Mouse (Mus musculus): ENCODE results near the gene Gse1.
A peak's percentile ranks its signal among the peaks of the same experiment; 100 is the strongest.

Gse1 gene

GRCm38 (mm10) chr8:120498349-120498831 is 270.1 kb downstream of the Gse1 start:
- no peak for DNase-seq (ENCODE audit: low spot score)

- peak; percentile 81 for DNase-seq (ENCODE audit: low spot score)
These were observed 270.8 kb downstream of the Gse1 start for GRCm38 (mm10) chr8:120498926-120499605.

- DNase-seq (ENCODE audit: low spot score) = no peak
These were observed 272.5 kb downstream of the Gse1 start for GRCm38 (mm10) chr8:120500701-120501261.

- no peak for DNase-seq (ENCODE audit: low spot score)
These were observed 273.2 kb downstream of the Gse1 start for GRCm38 (mm10) chr8:120501426-120501825.

- no peak for DNase-seq (ENCODE audit: low spot score)
These were observed 274.2 kb downstream of the Gse1 start for GRCm38 (mm10) chr8:120502428-120502827.

GRCm38 (mm10) chr8:120504251-120505081 is 276.2 kb downstream of the Gse1 start:
- DNase-seq (ENCODE audit: low spot score) = peak; percentile 89

- no peak for DNase-seq (ENCODE audit: low spot score)
These were observed 276.8 kb downstream of the Gse1 start for GRCm38 (mm10) chr8:120505082-120505511.

GRCm38 (mm10) chr8:120505619-120506310 is 277.5 kb downstream of the Gse1 start:
- DNase-seq (ENCODE audit: low spot score) = no peak

- peak; percentile 2 for DNase-seq (ENCODE audit: low spot score)
These were observed 278.3 kb downstream of the Gse1 start for GRCm38 (mm10) chr8:120506562-120506961.

- DNase-seq (ENCODE audit: low spot score) = no peak
These were observed 279.0 kb downstream of the Gse1 start for GRCm38 (mm10) chr8:120507290-120507689.

- DNase-seq (ENCODE audit: low spot score) = no peak
These were observed 281.1 kb downstream of the Gse1 start for GRCm38 (mm10) chr8:120509136-120510034.

GRCm38 (mm10) chr8:120510035-120510416 is 281.8 kb downstream of the Gse1 start:
- no peak for DNase-seq (ENCODE audit: low spot score)

GRCm38 (mm10) chr8:120510863-120511457 is 282.7 kb downstream of the Gse1 start:
- DNase-seq (ENCODE audit: low spot score) = no peak

- DNase-seq (ENCODE audit: low spot score) = no peak
These were observed 283.5 kb downstream of the Gse1 start for GRCm38 (mm10) chr8:120511737-120512136.

GRCm38 (mm10) chr8:120512326-120512725 is 284.1 kb downstream of the Gse1 start:
- DNase-seq (ENCODE audit: low spot score) = no peak

- DNase-seq (ENCODE audit: low spot score) = no peak
These were observed 284.9 kb downstream of the Gse1 start for GRCm38 (mm10) chr8:120513145-120513544.

GRCm38 (mm10) chr8:120513638-120514461 is 285.6 kb downstream of the Gse1 start:
- DNase-seq (ENCODE audit: low spot score) = no peak

- no peak for DNase-seq (ENCODE audit: low spot score)
These were observed 287.0 kb downstream of the Gse1 start for GRCm38 (mm10) chr8:120515214-120515613.

- no peak for DNase-seq (ENCODE audit: low spot score)
These were observed 287.4 kb downstream of the Gse1 start for GRCm38 (mm10) chr8:120515650-120516049.
